Mouse (Mus musculus): ENCODE measurements around the gene Pgbd1.
"Not testable (repeated sequence)": the region's sequence is repeated elsewhere in the genome, so short reads cannot be mapped to it uniquely, and the experiment has no call there.

The Pgbd1 gene

GRCm38 (mm10) chr13:21415750-21416149 is 25.1 kb downstream of the Pgbd1 start:
- no peak for DNase-seq (ENCODE audit: low spot score in 2 of 2)

- DNase-seq (ENCODE audit: low spot score in 2 of 2): no peak
These were observed 25.6 kb downstream of the Pgbd1 start for GRCm38 (mm10) chr13:21415266-21415665.

GRCm38 (mm10) chr13:21414231-21415212 is 26.3 kb downstream of the Pgbd1 start:
- no peak for DNase-seq (ENCODE audit: low spot score in 2 of 2)

GRCm38 (mm10) chr13:21408805-21409459 is 31.9 kb downstream of the Pgbd1 start:
- DNase-seq (ENCODE audit: low spot score in 2 of 2): no peak

GRCm38 (mm10) chr13:21407969-21408804 is 32.7 kb downstream of the Pgbd1 start:
- peak; percentile 35 to 64 for DNase-seq (ENCODE audit: low spot score in 2 of 2)

- DNase-seq (ENCODE audit: low spot score in 2 of 2): no peak
These were observed 33.5 kb downstream of the Pgbd1 start for GRCm38 (mm10) chr13:21407341-21407740.

- DNase-seq (ENCODE audit: low spot score in 2 of 2): no peak
These were observed 38.0 kb downstream of the Pgbd1 start for GRCm38 (mm10) chr13:21402848-21403247.

- peak; percentile 82 to 91 for DNase-seq (ENCODE audit: low spot score in 2 of 2)
These were observed 38.5 kb downstream of the Pgbd1 start, which contains the start of gene Zkscan3 for GRCm38 (mm10) chr13:21402287-21402846. TSS of gene Zkscan3 (minus strand) at chr13:21402755.

GRCm38 (mm10) chr13:21401636-21402286 is 39.1 kb downstream of the Pgbd1 start:
- no peak for DNase-seq (ENCODE audit: low spot score in 2 of 2)

- no peak for DNase-seq (ENCODE audit: low spot score in 2 of 2)
These were observed 39.7 kb downstream of the Pgbd1 start for GRCm38 (mm10) chr13:21401166-21401565.

- DNase-seq (ENCODE audit: low spot score in 2 of 2): no peak
These were observed 43.4 kb downstream of the Pgbd1 start for GRCm38 (mm10) chr13:21397486-21397885.

GRCm38 (mm10) chr13:21396048-21396447 is 44.8 kb downstream of the Pgbd1 start:
- not testable (repeated sequence) for DNase-seq (ENCODE audit: low spot score in 2 of 2)

GRCm38 (mm10) chr13:21395623-21396022 is 45.2 kb downstream of the Pgbd1 start:
- DNase-seq (ENCODE audit: low spot score in 2 of 2): no peak

- no peak for DNase-seq (ENCODE audit: low spot score in 2 of 2)
These were observed 45.6 kb downstream of the Pgbd1 start for GRCm38 (mm10) chr13:21395211-21395610.

GRCm38 (mm10) chr13:21377773-21378172 is 63.1 kb downstream of the Pgbd1 start:
- DNase-seq (ENCODE audit: low spot score in 2 of 2): no peak

GRCm38 (mm10) chr13:21372700-21373099 is 68.2 kb downstream of the Pgbd1 start:
- DNase-seq (ENCODE audit: low spot score in 2 of 2): no peak

All from spleen, postnatal 10 days (tissue).